Mouse (Mus musculus): Measurements from ENCODE around the gene Lyzl4.

DNA sequence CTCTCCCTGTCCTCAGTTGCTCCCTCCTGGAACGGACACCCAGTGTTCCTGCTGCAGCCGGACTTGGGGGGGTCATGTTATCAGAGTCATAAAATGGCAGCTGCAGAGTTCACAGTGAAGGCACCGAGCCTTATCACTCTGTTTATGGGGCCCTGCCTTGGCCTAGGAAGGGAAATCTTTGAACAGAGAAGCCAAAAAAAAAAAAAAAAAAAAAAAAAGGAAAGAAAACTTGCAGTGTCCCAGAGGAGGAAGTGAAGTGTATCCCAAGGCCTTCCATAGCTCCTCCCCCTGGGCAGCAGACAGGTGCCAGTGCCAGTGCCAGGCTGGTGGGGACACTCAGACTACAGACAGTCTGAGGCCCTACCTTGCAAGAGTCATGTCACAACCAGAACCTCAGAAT is 3.0 kb upstream of the Lyzl4 start:
- TF ChIP-seq POLR2A (IDR thresholded peaks at IDR 0.05; ENCODE audit: control insufficient read depth, low read depth, low read length), result no peak
- TF ChIP-seq CTCF (IDR thresholded peaks at IDR 0.05; ENCODE audit: control insufficient read depth, insufficient read depth, insufficient replicate concordance, low read depth, low read length), result no peak

Data from testis, adult 2 months (tissue).